Comparison of ENCODE assay signal across 12 mouse cellular contexts in the genomic region with DNA sequence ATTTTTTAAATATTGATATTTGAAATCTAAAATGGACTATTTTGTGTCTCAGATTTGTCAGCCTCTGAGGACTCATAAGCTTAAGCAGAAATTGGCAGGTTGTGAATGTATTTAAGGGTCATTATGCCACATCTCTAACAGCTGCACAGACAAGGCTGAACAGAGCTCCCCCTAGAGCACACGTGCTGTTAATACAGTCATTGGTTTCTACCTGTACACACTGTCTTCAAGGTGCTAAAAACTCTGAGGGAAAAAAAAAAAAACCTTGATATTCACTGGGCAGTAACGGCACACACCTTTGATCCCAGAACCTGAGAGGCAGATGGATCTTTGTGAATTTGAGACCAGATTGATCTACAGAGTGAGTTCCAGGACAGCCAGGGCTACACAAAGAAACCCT. TPM values are rescaled to one million over a fixed set of nuclear protein-coding genes. Genes with fewer than 3 reads are reported as not detected.
A peak's percentile ranks its signal among the peaks of the same experiment; 100 is the strongest.
DNase-seq lines count a peak whose midpoint lies in the region; ATAC-seq and TF ChIP-seq lines count a peak whose summit lies in the region.
"Had no signal": no experiment of that assay in that cellular context is flagged by ENCODE, and none has a peak within 500 bp of the region (broad histone marks: within the 10 kb centered on the region; RNA-seq: fewer than 3 reads in every experiment).

No protein-coding gene starts in this region.

- TF ChIP-seq CTCF in liver, adult 2 months (IDR thresholded peaks at IDR 0.05; ENCODE audit: low read depth, low read length), result peak; percentile 69

- H3K9ac ChIP-seq in liver, adult 2 months (ENCODE audit: low read depth, low read length), result no peak overlapping the region
- H3K9ac ChIP-seq in midbrain, embryonic 13.5 days (replicated peaks), result no peak overlapping the region
- H3K9ac ChIP-seq: liver, embryonic 13.5 days had no signal

- ATAC-seq in monocyte, adult 5-6 weeks (replicated peaks; ENCODE audit: insufficient number of reproducible peaks, low FRiP score, low TSS enrichment, poor library complexity, severe bottlenecking), result 0 out of 2 replicates have a peak, but pooled peaks have one; percentile 31
- ATAC-seq in midbrain, embryonic 13.5 days, result no peak

- no peak for TF ChIP-seq POLR2A in liver, adult 2 months (IDR thresholded peaks at IDR 0.05; ENCODE audit: extremely low read depth, insufficient read depth, low read length)

- no peak overlapping the region for H3K27ac ChIP-seq in liver, adult 2 months (replicated peaks; ENCODE audit: insufficient read depth, low read depth, low read length)
- no peak overlapping the region for H3K27ac ChIP-seq in midbrain, embryonic 13.5 days
- H3K27ac ChIP-seq: liver, embryonic 13.5 days had no signal

- no peaks in the 10 kb centered on the region for H3K27me3 ChIP-seq in liver, adult 2 months (ENCODE audit: control insufficient read depth, insufficient read depth, low read length)
- H3K27me3 ChIP-seq in midbrain, embryonic 13.5 days, result no peaks in the 10 kb centered on the region
- H3K27me3 ChIP-seq: liver, embryonic 13.5 days had no signal

- no peak overlapping the region for H3K4me2 ChIP-seq in midbrain, embryonic 13.5 days (replicated peaks)
- H3K4me2 ChIP-seq: liver, embryonic 13.5 days had no signal

- no peaks in the 10 kb centered on the region for H3K36me3 ChIP-seq in liver, adult 2 months (ENCODE audit: control insufficient read depth, insufficient read depth, low read length)
- no peaks in the 10 kb centered on the region for H3K36me3 ChIP-seq in midbrain, embryonic 13.5 days

- H3K4me3 ChIP-seq in liver, adult 2 months (ENCODE audit: insufficient read depth, low read depth, low read length), result no peak overlapping the region
- H3K4me3 ChIP-seq in midbrain, embryonic 13.5 days (replicated peaks), result no peak overlapping the region
- H3K4me3 ChIP-seq: liver, embryonic 13.5 days had no signal

- WGBS in liver, adult 2 months, result 23% methylated on average over 2 of the region's 2 CpGs
- WGBS in midbrain, embryonic 13.5 days, result 52% methylated on average over 2 of the region's 2 CpGs

- H3K4me1 ChIP-seq in liver, adult 2 months (ENCODE audit: control insufficient read depth, insufficient read depth, low read length), result peaks cover 20% of the 10 kb centered on the region
- peaks cover 8% of the 10 kb centered on the region for H3K4me1 ChIP-seq in midbrain, embryonic 13.5 days (replicated peaks)

- no peaks in the 10 kb centered on the region for H3K9me3 ChIP-seq in midbrain, embryonic 13.5 days
- H3K9me3 ChIP-seq: liver, embryonic 13.5 days had no signal

- H3K79me2 ChIP-seq in liver, adult 2 months (ENCODE audit: control insufficient read depth, insufficient read depth, low read length), result peaks cover 27% of the 10 kb centered on the region

- no peak for DNase-seq in liver, adult 2 months (ENCODE audit: extremely low read depth, low read depth, low spot score)
- DNase-seq in liver, result no peak
- DNase-seq in CD4-positive helper T cell, adult 2 months (ENCODE audit: low read depth, low spot score), result peak; percentile 40
- peak; percentile 68 for DNase-seq in R1 (ENCODE audit: low read depth, low spot score)
- no peak for DNase-seq in cerebellum, postnatal 25 days
- DNase-seq in frontal cortex, postnatal 25 days (ENCODE audit: low spot score in 2 of 2), result no peak
- DNase-seq: cerebellum, adult 9-10 months; gastrocnemius, postnatal 14 days; liver, embryonic 13.5 days; right cerebral cortex, postnatal 14 days had no signal

RNA-seq across cellular contexts. Expression of a gene that starts 15.9 kb away (rescaled TPM):
- 118 and 136 TPM in 2 replicates for total RNA-seq in liver, adult 2 months (2014; rRNA removed)
- 29.0 and 35.1 TPM in 2 replicates for polyA plus RNA-seq in liver, adult 2 months (2012; rRNA removed)
- 29.5 to 30.7 TPM (median 29.8 TPM) in 3 replicates for total RNA-seq in monocyte, adult 5-6 weeks (2017)
- polyA plus RNA-seq in midbrain, embryonic 13.5 days (2015; fragmentation: Nextera tagmentation; extraction: Ambion mirVana), result 40.8 and 44.3 TPM in 2 replicates

RNA-seq across cellular contexts. Expression of a gene that starts 29.1 kb away (rescaled TPM):
- total RNA-seq in liver, adult 2 months (2014; rRNA removed), result not detected in 2 replicates
- not detected in 2 replicates for polyA plus RNA-seq in liver, adult 2 months (2012; rRNA removed)
- 0.32 TPM in 1 of 3 replicates, not detected in the others for total RNA-seq in monocyte, adult 5-6 weeks (2017)
- 0.12 TPM in 1 of 2 replicates, not detected in the other for polyA plus RNA-seq in midbrain, embryonic 13.5 days (2015; fragmentation: Nextera tagmentation; extraction: Ambion mirVana)
- total RNA-seq: gastrocnemius, postnatal 14 days had no signal

RNA-seq across cellular contexts. Expression of a gene that starts 41.3 kb away (rescaled TPM):
- total RNA-seq in liver, adult 2 months (2014; rRNA removed), result 103 and 148 TPM in 2 replicates
- polyA plus RNA-seq in liver, adult 2 months (2012; rRNA removed), result 5.9 and 12.7 TPM in 2 replicates
- total RNA-seq in monocyte, adult 5-6 weeks (2017), result 256 to 830 TPM (median 616 TPM) in 3 replicates
- 68.4 and 73.7 TPM in 2 replicates for polyA plus RNA-seq in midbrain, embryonic 13.5 days (2015; fragmentation: Nextera tagmentation; extraction: Ambion mirVana)

Comparison
In these comparisons a context has a peak if more than half of its experiments do, and no peak if none do; other contexts are left out.
1. DNase-seq: peak in CD4-positive helper T cell, adult 2 months (single experiment) and R1 (single experiment); none in liver, adult 2 months (single experiment), liver (single experiment), cerebellum, postnatal 25 days (0 of 2) and frontal cortex, postnatal 25 days (0 of 2).